9 mouse cellular contexts compared by ENCODE assay signal in genomic region chrX:93299046-93299626, GRCm38 (mm10). TPM values are rescaled to one million over a fixed set of nuclear protein-coding genes. Genes with fewer than 3 reads are reported as not detected.
DNase-seq lines count a peak whose midpoint lies in the region; ATAC-seq lines count a peak whose summit lies in the region.
"Had no signal": no experiment of that assay in that cellular context is flagged by ENCODE, and none has a peak within 500 bp of the region (broad histone marks: within the 10 kb centered on the region; RNA-seq: fewer than 3 reads in every experiment).

No protein-coding gene starts in this region.

- intact Hi-C loops in left cerebral cortex, postnatal 4 days (cut with DNase I): loop anchor here (10.0 kb wide), 2 partner anchors 266 to 596 kb away; no protein-coding TSS in a partner anchor

- no peaks in the 10 kb centered on the region for H3K36me3 ChIP-seq in liver, embryonic 11.5 days (ENCODE audit: control insufficient read depth, insufficient read depth, low read length)
- H3K36me3 ChIP-seq in forebrain, embryonic 10.5 days (replicated peaks): peaks cover 6% of the 10 kb centered on the region
- H3K36me3 ChIP-seq in intestine, embryonic 15.5 days: no peaks in the 10 kb centered on the region
- no peaks in the 10 kb centered on the region for H3K36me3 ChIP-seq in neural tube, embryonic 14.5 days (ENCODE audit: control insufficient read depth, insufficient read depth, low read length)

- no peaks in the 10 kb centered on the region for H3K9me3 ChIP-seq in liver, embryonic 11.5 days (ENCODE audit: control insufficient read depth, low read length)
- H3K9me3 ChIP-seq in forebrain, embryonic 10.5 days: no peaks in the 10 kb centered on the region
- no peaks in the 10 kb centered on the region for H3K9me3 ChIP-seq in intestine, embryonic 15.5 days
- no peaks in the 10 kb centered on the region for H3K9me3 ChIP-seq in neural tube, embryonic 14.5 days (ENCODE audit: control insufficient read depth, low read length)

- H3K27ac ChIP-seq in liver, embryonic 11.5 days (ENCODE audit: low read depth, low read length): no peak overlapping the region
- H3K27ac ChIP-seq in forebrain, embryonic 10.5 days: peak overlapping the region; percentile 85
- H3K27ac ChIP-seq in intestine, embryonic 15.5 days: no peak overlapping the region
- no peak overlapping the region for H3K27ac ChIP-seq in neural tube, embryonic 14.5 days (ENCODE audit: low read depth, low read length)
- H3K27ac ChIP-seq: macrophage had no signal

- H3K4me3 ChIP-seq in liver, embryonic 11.5 days (ENCODE audit: low read depth, low read length): 0 out of 2 replicates have a peak overlapping the region, but pooled peaks have one; percentile 21
- H3K4me3 ChIP-seq in forebrain, embryonic 10.5 days: peak overlapping the region; percentile 44
- peak overlapping the region; percentile 14; the same call in 1 of the 2 replicates for H3K4me3 ChIP-seq in intestine, embryonic 15.5 days (replicated peaks)
- no peak overlapping the region for H3K4me3 ChIP-seq in neural tube, embryonic 14.5 days (ENCODE audit: low read depth, low read length)

- ATAC-seq in liver, embryonic 11.5 days (replicated peaks; ENCODE audit: low FRiP score): no peak
- no peak for ATAC-seq in intestine, embryonic 15.5 days
- ATAC-seq in neural tube, embryonic 14.5 days (ENCODE audit: low read depth): 0 out of 2 replicates have a peak, but pooled peaks have one; percentile 38

- peaks cover 90% of the 10 kb centered on the region for H3K27me3 ChIP-seq in liver, embryonic 11.5 days (replicated peaks; ENCODE audit: control insufficient read depth, insufficient read depth, low read length)
- H3K27me3 ChIP-seq in forebrain, embryonic 10.5 days (ENCODE audit: poor library complexity, severe bottlenecking): peaks cover 100% of the 10 kb centered on the region
- peaks cover 63% of the 10 kb centered on the region for H3K27me3 ChIP-seq in intestine, embryonic 15.5 days (replicated peaks)
- peaks cover 36% of the 10 kb centered on the region for H3K27me3 ChIP-seq in neural tube, embryonic 14.5 days (ENCODE audit: control insufficient read depth, insufficient read depth, low read length)

- peak overlapping the region; percentile 46 for H3K4me2 ChIP-seq in liver, embryonic 11.5 days
- peak overlapping the region; percentile 48 for H3K4me2 ChIP-seq in intestine, embryonic 15.5 days (replicated peaks)
- no peak overlapping the region for H3K4me2 ChIP-seq in neural tube, embryonic 14.5 days (ENCODE audit: low read depth, low read length)

- 13% methylated on average over 43 of the region's 43 CpGs for WGBS in liver, embryonic 11.5 days
- 17% methylated on average over 37 of the region's 43 CpGs for WGBS in forebrain, embryonic 10.5 days
- 13% methylated on average over 40 of the region's 43 CpGs for WGBS in intestine, embryonic 15.5 days
- WGBS in neural tube, embryonic 14.5 days: 12% methylated on average over 23 of the region's 43 CpGs

- H3K4me1 ChIP-seq in liver, embryonic 11.5 days (replicated peaks; ENCODE audit: control insufficient read depth, insufficient read depth, low read length): no peaks in the 10 kb centered on the region
- peaks cover 76% of the 10 kb centered on the region for H3K4me1 ChIP-seq in forebrain, embryonic 10.5 days
- H3K4me1 ChIP-seq in intestine, embryonic 15.5 days (replicated peaks): no peaks in the 10 kb centered on the region
- H3K4me1 ChIP-seq in neural tube, embryonic 14.5 days (ENCODE audit: control insufficient read depth, insufficient read depth, low read length): no peaks in the 10 kb centered on the region

- H3K9ac ChIP-seq in liver, embryonic 11.5 days (ENCODE audit: low read depth, low read length): no peak overlapping the region
- no peak overlapping the region for H3K9ac ChIP-seq in intestine, embryonic 15.5 days
- H3K9ac ChIP-seq in neural tube, embryonic 14.5 days (replicated peaks; ENCODE audit: low read depth, low read length): no peak overlapping the region

- no peak for DNase-seq in liver, embryonic 11.5 days (ENCODE audit: low spot score)
- no peak for DNase-seq in liver
- peak; percentile 38 for DNase-seq in forebrain, embryonic 10.5 days (ENCODE audit: extremely low spot score, low spot score)
- no peak for DNase-seq in left cerebral cortex, postnatal 4 days
- DNase-seq in B cell, adult 2 months: no peak
- DNase-seq in right cerebral cortex, postnatal 25 days: no peak

RNA-seq across cellular contexts. Expression of gene Arx, which starts 12.9 kb away (rescaled TPM):
- 0.40 and 0.69 TPM in 2 replicates for polyA plus RNA-seq in liver, embryonic 11.5 days (2014; fragmentation: Nextera tagmentation; extraction: Ambion mirVana)
- polyA plus RNA-seq in forebrain, embryonic 10.5 days (2016; fragmentation: Nextera tagmentation; extraction: Ambion mirVana): 22.1 and 24.6 TPM in 2 replicates
- polyA plus RNA-seq in intestine, embryonic 15.5 days (2015; fragmentation: Nextera tagmentation; extraction: Ambion mirVana): 0.53 and 0.63 TPM in 2 replicates
- 1.1 and 1.4 TPM in 2 replicates for polyA plus RNA-seq in neural tube, embryonic 14.5 days (2014; fragmentation: Nextera tagmentation; extraction: Ambion mirVana)
- 10 to 100 TPM; 46.9 to 47.5 TPM for total RNA-seq in left cerebral cortex, postnatal 4 days (2021)
- polyA plus RNA-seq: macrophage had no signal
